Mouse (Mus musculus) CH12.LX (cell line): ENCODE measurements around the gene Farsa. TPM values are rescaled to one million over a fixed set of nuclear protein-coding genes. Genes with fewer than 3 reads are reported as not detected.

Experiments used
- DNase-seq: peaks from one replicate; pipeline ENCODE4 v3.0.0-alpha.2; 2013; ENCODE audit errors: extremely low read depth
- H3K27ac ChIP-seq: 2 replicates; pipeline ENCODE4 v1.5.1; 2012; ENCODE audit warnings: low read depth, mild to moderate bottlenecking, control low read depth, moderate library complexity; ENCODE audit not compliant: insufficient read depth
- H3K27me3 ChIP-seq: replicated peaks from 2 replicates; pipeline ENCODE3; 2012; ENCODE audit warnings: inconsistent platforms
- H3K36me3 ChIP-seq, 2 experiments: replicated peaks in 1 of 2; 2 replicates each; pipeline versions ENCODE3 to v1.6.1; 2012; ENCODE audit warnings: inconsistent platforms in 1 of 2, low read length in 1 of 2, mild to moderate bottlenecking in 1 of 2, mixed read lengths in 1 of 2, moderate library complexity in 1 of 2; ENCODE audit not compliant: control insufficient read depth in 1 of 2, insufficient read depth in 1 of 2
- H3K4me1 ChIP-seq, 2 experiments: 2 replicates each; pipeline ENCODE4 v1.6.1; 2012; ENCODE audit warnings: inconsistent platforms in 1 of 2, moderate library complexity in 1 of 2; ENCODE audit not compliant: insufficient read depth in 2 of 2, control insufficient read depth in 1 of 2
- H3K4me2 ChIP-seq: 2 replicates; pipeline ENCODE4 v1.6.1; 2012; ENCODE audit warnings: low read depth, mild to moderate bottlenecking, control low read depth; ENCODE audit not compliant: poor library complexity, insufficient read depth, severe bottlenecking
- H3K4me3 ChIP-seq, 3 experiments: fragments of 150-350 bp in 1 of 3; sonication (generic) in 1 of 3; replicated peaks in 1 of 3; 2 replicates each; pipeline versions ENCODE3 to v1.5.1; 2011 to 2012; ENCODE audit warnings: low read depth in 2 of 3, low read length in 2 of 3, mild to moderate bottlenecking in 2 of 3, moderate library complexity in 2 of 3, control low read depth in 1 of 3, improper control_type of control experiment in 1 of 3, inconsistent platforms in 1 of 3, mixed read lengths in 1 of 3; ENCODE audit not compliant: poor library complexity in 1 of 3
- H3K79me2 ChIP-seq: replicated peaks from 2 replicates; pipeline ENCODE4 v1.6.1; 2012; ENCODE audit warnings: mild to moderate bottlenecking, moderate library complexity; ENCODE audit not compliant: control insufficient read depth, poor library complexity, insufficient read depth, severe bottlenecking; ENCODE audit errors: extremely low read depth
- H3K9ac ChIP-seq: 2 replicates; pipeline ENCODE4 v1.6.1; 2012; ENCODE audit warnings: low read depth, mild to moderate bottlenecking, control low read depth, moderate library complexity; ENCODE audit not compliant: insufficient read depth
- H3K9me3 ChIP-seq: replicated peaks from 2 replicates; pipeline ENCODE3; 2012; ENCODE audit warnings: low read length, inconsistent platforms, mixed read lengths
- BHLHE40 ChIP-seq: IDR thresholded peaks from 2 replicates; pipeline ENCODE4 v1.6.1; 2011; ENCODE audit warnings: mild to moderate bottlenecking, low read depth, low read length, improper control_type of control experiment
- CHD1 ChIP-seq: IDR thresholded peaks from 2 replicates; pipeline ENCODE4 v1.6.1; 2012; ENCODE audit warnings: low read depth, low read length, improper control_type of control experiment, inconsistent platforms
- CHD2 ChIP-seq: IDR thresholded peaks from 2 replicates; pipeline ENCODE4 v1.6.1; 2011; ENCODE audit warnings: low read length, improper control_type of control experiment
- CTCF ChIP-seq, 2 experiments: IDR thresholded peaks in 1 of 2; conservative IDR thresholded peaks in 1 of 2; 2 replicates each; pipeline ENCODE4 v1.5.1; 2011 to 2012; ENCODE audit warnings: low read depth in 2 of 2, low read length in 2 of 2, improper control_type of control experiment in 1 of 2, inconsistent platforms in 1 of 2, mild to moderate bottlenecking in 1 of 2, moderate library complexity in 1 of 2
- E2F4 ChIP-seq: IDR thresholded peaks from 2 replicates; pipeline ENCODE4 v1.6.1; 2011; ENCODE audit warnings: low read depth, low read length, improper control_type of control experiment; ENCODE audit not compliant: insufficient replicate concordance
- ELF1 ChIP-seq: IDR thresholded peaks from 2 replicates; pipeline ENCODE4 v1.6.1; 2014; ENCODE audit warnings: low read depth, mild to moderate bottlenecking, inconsistent platforms, low read length, improper control_type of control experiment
- EP300 ChIP-seq: IDR thresholded peaks from 2 replicates; pipeline ENCODE4 v1.6.1; 2011; ENCODE audit warnings: low read length, improper control_type of control experiment
- ETS1 ChIP-seq: conservative IDR thresholded peaks from 2 replicates; pipeline ENCODE4 v1.6.1; 2012; ENCODE audit warnings: low read depth, mild to moderate bottlenecking, inconsistent platforms, low read length, improper control_type of control experiment, moderate library complexity
- GABPA ChIP-seq: IDR thresholded peaks from 2 replicates; pipeline ENCODE4 v1.6.1; 2012; ENCODE audit warnings: low read depth, low read length, improper control_type of control experiment, inconsistent platforms; ENCODE audit not compliant: insufficient replicate concordance
- HCFC1 ChIP-seq: IDR thresholded peaks from 2 replicates; pipeline ENCODE4 v1.6.1; 2012; ENCODE audit warnings: low read depth, mild to moderate bottlenecking, inconsistent platforms, low read length, improper control_type of control experiment
- IRF4 ChIP-seq: IDR thresholded peaks from 2 replicates; pipeline ENCODE4 v1.6.1; 2014; ENCODE audit warnings: low read depth, mild to moderate bottlenecking, inconsistent platforms, low read length, improper control_type of control experiment
- JUN ChIP-seq: IDR thresholded peaks from 2 replicates; pipeline ENCODE4 v1.6.1; 2011; ENCODE audit warnings: low read depth, mild to moderate bottlenecking, low read length, improper control_type of control experiment, moderate library complexity; ENCODE audit not compliant: insufficient read depth
- JUND ChIP-seq: conservative IDR thresholded peaks from 2 replicates; pipeline ENCODE4 v1.6.1; 2011; ENCODE audit warnings: low read depth, low read length, improper control_type of control experiment
- KAT2A ChIP-seq: IDR thresholded peaks from 2 replicates; pipeline ENCODE4 v1.6.1; 2012; ENCODE audit warnings: low read length, improper control_type of control experiment, inconsistent platforms; ENCODE audit not compliant: insufficient replicate concordance
- MAFK ChIP-seq: IDR thresholded peaks from 2 replicates; pipeline ENCODE4 v1.6.1; 2011; ENCODE audit warnings: low read length, improper control_type of control experiment; ENCODE audit not compliant: insufficient replicate concordance
- MAX ChIP-seq: IDR thresholded peaks from 2 replicates; pipeline ENCODE4 v1.6.1; 2011; ENCODE audit warnings: low read length, improper control_type of control experiment
- MAZ ChIP-seq: IDR thresholded peaks from 2 replicates; pipeline ENCODE4 v1.6.1; 2012; ENCODE audit warnings: low read depth, mild to moderate bottlenecking, inconsistent platforms, low read length, improper control_type of control experiment, moderate library complexity
- MEF2A ChIP-seq: IDR thresholded peaks from 2 replicates; pipeline ENCODE4 v1.6.1; 2014; ENCODE audit warnings: low read depth, mild to moderate bottlenecking, inconsistent platforms, low read length, improper control_type of control experiment, borderline replicate concordance
- MXI1 ChIP-seq: IDR thresholded peaks from 2 replicates; pipeline ENCODE4 v1.6.1; 2011; ENCODE audit warnings: mild to moderate bottlenecking, low read depth, low read length, improper control_type of control experiment
- MYC ChIP-seq: IDR thresholded peaks from 2 replicates; pipeline ENCODE4 v1.6.1; 2011; ENCODE audit warnings: low read depth, mild to moderate bottlenecking, improper control_type of control experiment, low read length
- NELFE ChIP-seq: IDR thresholded peaks from 2 replicates; pipeline ENCODE4 v1.6.1; 2011; ENCODE audit warnings: low read depth, low read length, improper control_type of control experiment
- NRF1 ChIP-seq: IDR thresholded peaks from 2 replicates; pipeline ENCODE4 v1.6.1; 2014; ENCODE audit warnings: low read depth, mild to moderate bottlenecking, inconsistent platforms, low read length, improper control_type of control experiment, moderate library complexity
- PAX5 ChIP-seq: IDR thresholded peaks from 2 replicates; pipeline ENCODE4 v1.6.1; 2012; ENCODE audit warnings: low read length, inconsistent platforms, mixed read lengths
- POLR2A ChIP-seq: IDR thresholded peaks from 2 replicates; pipeline ENCODE4 v1.6.1; 2011; ENCODE audit warnings: low read depth, mild to moderate bottlenecking, improper control_type of control experiment, low read length
- POLR2AphosphoS2 ChIP-seq: IDR thresholded peaks from 2 replicates; pipeline ENCODE4 v1.6.1; 2011; ENCODE audit warnings: low read depth, low read length, improper control_type of control experiment
- RAD21 ChIP-seq: IDR thresholded peaks from 2 replicates; pipeline ENCODE4 v1.6.1; 2011; ENCODE audit warnings: low read depth, mild to moderate bottlenecking, low read length, improper control_type of control experiment, moderate library complexity
- RCOR1 ChIP-seq: conservative IDR thresholded peaks from 2 replicates; pipeline ENCODE4 v1.6.1; 2012; ENCODE audit warnings: low read depth, mild to moderate bottlenecking, inconsistent platforms, low read length, improper control_type of control experiment
- SIN3A ChIP-seq: IDR thresholded peaks from 2 replicates; pipeline ENCODE4 v1.6.1; 2012; ENCODE audit warnings: low read length, improper control_type of control experiment, inconsistent platforms
- SMC3 ChIP-seq: IDR thresholded peaks from 2 replicates; pipeline ENCODE4 v1.6.1; 2011; ENCODE audit warnings: low read depth, low read length, improper control_type of control experiment
- TBP ChIP-seq: conservative IDR thresholded peaks from 2 replicates; pipeline ENCODE4 v1.6.1; 2011; ENCODE audit warnings: low read depth, low read length, improper control_type of control experiment
- TCF12 ChIP-seq: IDR thresholded peaks from 2 replicates; pipeline ENCODE4 v1.6.1; 2014; ENCODE audit warnings: low read depth, mild to moderate bottlenecking, inconsistent platforms, low read length, improper control_type of control experiment
- UBTF ChIP-seq: IDR thresholded peaks from 2 replicates; pipeline ENCODE4 v1.6.1; 2012; ENCODE audit warnings: low read depth, mild to moderate bottlenecking, inconsistent platforms, low read length, improper control_type of control experiment, moderate library complexity
- USF1 ChIP-seq: IDR thresholded peaks from 2 replicates; pipeline ENCODE4 v1.6.1; 2014; ENCODE audit warnings: low read depth, mild to moderate bottlenecking, inconsistent platforms, low read length, improper control_type of control experiment
- USF2 ChIP-seq: conservative IDR thresholded peaks from 2 replicates; pipeline ENCODE4 v1.6.1; 2011; ENCODE audit warnings: low read depth, low read length, improper control_type of control experiment
- ZC3H11A ChIP-seq: IDR thresholded peaks from 2 replicates; pipeline ENCODE4 v1.6.1; 2012; ENCODE audit warnings: low read depth, mild to moderate bottlenecking, inconsistent platforms, low read length, improper control_type of control experiment
- ZKSCAN1 ChIP-seq: IDR thresholded peaks from 2 replicates; pipeline ENCODE4 v1.6.1; 2012; ENCODE audit warnings: low read depth, inconsistent platforms, low read length, improper control_type of control experiment, borderline replicate concordance
- ZMIZ1 ChIP-seq: IDR thresholded peaks from 2 replicates; pipeline ENCODE4 v1.6.1; 2012; ENCODE audit warnings: low read depth, mild to moderate bottlenecking, inconsistent platforms, low read length, improper control_type of control experiment
- ZNF384 ChIP-seq: IDR thresholded peaks from 2 replicates; pipeline ENCODE4 v1.6.1; 2012; ENCODE audit warnings: low read depth, low read length, improper control_type of control experiment, inconsistent platforms
- dilution Hi-C: fragments of 300-500 bp; cut with MboI; formaldehyde crosslinking; loops from 2 replicates; pipeline ENCODE4 v1.14.3; 2020; ENCODE audit warnings: low sequenced_read_pairs; ENCODE audit not compliant: extremely low pct_unique_long_range_greater_than_20kb, extremely low pct_ligation_motif_present
- in situ Hi-C: fragments of 300-500 bp; cut with MboI; formaldehyde crosslinking; loops from 3 replicates; pipeline ENCODE4 v1.14.3; 2019; ENCODE audit warnings: low sequenced_read_pairs, low pct_ligation_motif_present, low pct_unique_long_range_greater_than_20kb, mixed read lengths
- polyA plus RNA-seq: library from polyadenylated mRNA; unstranded; fragments of >175 nt; gene quantifications from 2 replicates; pipeline ENCODE4 v1.2.1, GENCODE M21; 2012; ENCODE audit warnings: low read depth; ENCODE audit not compliant: insufficient read length
- total RNA-seq, 2 experiments: library from RNA; depleted of rRNA; stranded (reverse); fragments of 300-350 nt in 1 of 2; fragments of >200 nt in 1 of 2; gene quantifications; 2 replicates each; pipeline ENCODE4 v1.2.3; 2012 to 2014

Gene Farsa
- total and polyA plus RNA-seq, 3 experiments = 142 to 175 (median 146) TPM

GRCm38 (mm10) chr8:84810896-84811295 is 45.9 kb upstream of the Farsa start:
- peaks cover 2 to 12% of the 10 kb centered on the region in 2 experiments; a peak in 2 of 4 replicates for H3K4me1 ChIP-seq
- no peak overlapping the region for H3K27ac ChIP-seq
- peak overlapping the region; percentile 32 to 47 (median 37) for H3K4me3 ChIP-seq
- dilution Hi-C loops = no loop called here
- peak; percentile 79 for DNase-seq
- no peak overlapping the region; the same call in 1 of the 2 replicates for H3K9ac ChIP-seq
- H3K79me2 ChIP-seq = no peaks in the 10 kb centered on the region
- peak overlapping the region; percentile 86 for H3K4me2 ChIP-seq
- peaks cover 44% of the 10 kb centered on the region for H3K27me3 ChIP-seq
- in situ Hi-C loops = loop anchor here (5.0 to 10.0 kb wide), 2 partner anchors 96 to 234 kb away; no protein-coding TSS in a partner anchor
- peak; percentile 40; the same call in 1 of the 2 replicates for TF ChIP-seq ELF1
- no peak for TF ChIP-seq RCOR1
- TF ChIP-seq TBP = no peak
- no peak for TF ChIP-seq ZC3H11A
- TF ChIP-seq MAX = no peak
- TF ChIP-seq SIN3A = no peak
- TF ChIP-seq USF1 = no peak
- no peak for TF ChIP-seq ZNF384
- TF ChIP-seq TCF12 = no peak; the same call in 1 of the 2 replicates
- TF ChIP-seq CTCF (conservative IDR thresholded peaks at IDR 0.05 in 1 of 2, IDR thresholded peaks at IDR 0.05 in 1 of 2; ENCODE audit: low read depth in 2 of 2, low read length in 2 of 2) = peak in 1 of 2 experiments; percentile 91; a peak in 2 of 4 replicates
- peak; percentile 88 for TF ChIP-seq MXI1
- no peak for TF ChIP-seq MYC
- TF ChIP-seq GABPA = no peak
- TF ChIP-seq SMC3 = peak; percentile 87
- no peak for TF ChIP-seq KAT2A
- no peak for TF ChIP-seq CHD1
- no peak for TF ChIP-seq PAX5
- TF ChIP-seq USF2 = no peak
- peak; percentile 64 for TF ChIP-seq RAD21
- TF ChIP-seq HCFC1 = no peak
- TF ChIP-seq JUND = no peak
- no peak for TF ChIP-seq POLR2A
- TF ChIP-seq NRF1 = peak; percentile 56
- no peak for TF ChIP-seq EP300
- TF ChIP-seq IRF4 = peak; percentile 36; the same call in 1 of the 2 replicates
- TF ChIP-seq MAFK = no peak
- peak; percentile 95 for TF ChIP-seq BHLHE40
- TF ChIP-seq ETS1 = no peak
- TF ChIP-seq MAZ = peak; percentile 60; the same call in 1 of the 2 replicates
- TF ChIP-seq NELFE = no peak; the same call in 1 of the 2 replicates
- no peak for TF ChIP-seq E2F4
- no peak for TF ChIP-seq CHD2
- TF ChIP-seq ZKSCAN1 = no peak
- no peak for TF ChIP-seq POLR2AphosphoS2
- TF ChIP-seq ZMIZ1 = no peak
- TF ChIP-seq MEF2A = no peak
- TF ChIP-seq UBTF = no peak
- TF ChIP-seq JUN = no peak
- H3K36me3 ChIP-seq = no peaks in the 10 kb centered on the region
- H3K9me3 ChIP-seq = peaks cover 5% of the 10 kb centered on the region
